Mouse (Mus musculus) ES-E14 (cell line): Measurements from ENCODE around the gene Slc5a5.

ENCODE experiments used
- CHD2 ChIP-seq: IDR thresholded peaks from 2 replicates; pipeline ENCODE4 v1.6.1; 2014; ENCODE audit warnings: mild to moderate bottlenecking, low read depth, low read length, inconsistent platforms
- MAFK ChIP-seq: IDR thresholded peaks from 2 replicates; pipeline ENCODE4 v1.6.1; 2014; ENCODE audit warnings: mild to moderate bottlenecking, low read depth, low read length, inconsistent platforms; ENCODE audit not compliant: insufficient read depth

GRCm38 (mm10) chr8:70934786-70935185, 42.2 kb upstream of the Slc5a5 start:
- TF ChIP-seq MAFK: no peak
- TF ChIP-seq CHD2: no peak
